Mouse (Mus musculus) liver, embryonic 14.5 days (tissue): ENCODE measurements around the gene Gm44511.

Source experiments
- CTCF ChIP-seq: IDR thresholded peaks from 2 replicates; pipeline ENCODE4 v1.5.1; 2016; ENCODE audit warnings: antibody characterized with exemption, low read depth, control low read depth
- EP300 ChIP-seq: IDR thresholded peaks from 2 replicates; pipeline ENCODE4 v1.6.1; 2016; ENCODE audit warnings: antibody characterized with exemption, low read depth

DNA sequence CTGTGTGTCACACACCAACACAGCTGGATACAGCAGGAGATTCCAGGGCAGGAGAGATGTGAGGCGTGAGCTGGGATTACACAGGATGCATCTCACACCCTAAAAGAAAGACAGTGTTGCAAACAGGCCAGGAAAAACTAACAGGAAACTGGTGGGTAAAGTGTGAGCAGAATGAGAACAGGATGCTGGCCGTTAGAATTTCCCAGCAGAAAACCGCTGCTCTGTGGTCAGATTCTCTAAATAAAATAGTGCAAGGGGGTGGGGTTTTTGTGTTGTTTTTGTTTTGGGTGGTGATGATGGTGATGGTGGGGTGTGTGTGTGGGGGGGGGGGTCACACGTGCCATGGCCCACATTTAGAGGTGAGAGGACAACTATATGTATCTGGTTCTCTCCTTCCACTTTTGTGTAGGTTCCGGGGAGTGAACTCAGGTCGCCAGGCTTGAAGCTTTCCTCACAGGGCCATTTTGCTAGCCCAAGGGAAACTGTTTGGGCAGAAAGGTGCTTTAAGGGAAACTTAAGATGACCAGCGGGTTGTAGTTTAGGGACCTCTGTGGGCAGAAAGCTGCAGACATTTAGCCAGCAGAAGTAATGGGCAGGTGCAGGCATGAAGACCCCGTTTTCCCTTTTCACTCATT is 29.7 kb downstream of the Gm44511 start:
- TF ChIP-seq CTCF = no peak
- no peak for TF ChIP-seq EP300
